Mouse (Mus musculus) adrenal gland (tissue): ENCODE measurements around the gene Spata4.
"Not testable (repeated sequence)": the region's sequence is repeated elsewhere in the genome, so short reads cannot be mapped to it uniquely, and the experiment has no call there.

Experiments used
- intact Hi-C: fragments of 180-260 bp; cut with DNase I; formaldehyde crosslinking; loops from one replicate; pipeline ENCODE4 v1.15.1; 2025
- long read RNA-seq, 2 experiments: library from polyadenylated mRNA; unstranded; transcript quantifications; one replicate each; pipeline ENCODE4 v2.0.0; 2020; ENCODE audit warnings: borderline replicate concordance in 1 of 2; ENCODE audit not compliant: insufficient replicate concordance in 1 of 2

Spata4 gene
- long read RNA-seq, experiment 1, result 0 reads
- long read RNA-seq, experiment 2, result 0 reads

- intact Hi-C loops, result loop anchor here (5.0 kb wide), 1 partner anchor 63 kb away; no protein-coding TSS in a partner anchor
Measured at GRCm38 (mm10) chr8:54600671-54601251, at the start of gene Spata4. TSS of gene Spata4 (plus strand) at chr8:54600781.

DNA sequence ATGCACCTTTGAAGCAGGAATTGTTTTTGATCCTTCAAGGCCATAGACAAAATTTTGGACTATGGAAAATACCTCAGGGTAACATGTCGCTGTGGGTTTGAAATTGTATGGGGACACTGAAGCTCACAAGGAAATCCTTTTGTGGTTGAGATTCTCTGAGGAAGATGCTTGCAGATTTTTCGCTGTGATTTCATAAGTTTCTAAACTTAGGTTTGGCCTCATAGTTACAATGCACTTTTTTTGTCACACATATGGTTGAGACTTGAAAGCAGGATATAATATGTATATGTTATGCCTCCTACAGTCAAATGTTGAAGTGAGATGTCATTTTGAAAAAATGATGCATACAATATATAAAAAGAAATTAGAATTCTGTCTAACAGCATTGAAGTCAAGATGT, 45.7 kb upstream of the Spata4 start:
- intact Hi-C loops, result no loop called here

DNA sequence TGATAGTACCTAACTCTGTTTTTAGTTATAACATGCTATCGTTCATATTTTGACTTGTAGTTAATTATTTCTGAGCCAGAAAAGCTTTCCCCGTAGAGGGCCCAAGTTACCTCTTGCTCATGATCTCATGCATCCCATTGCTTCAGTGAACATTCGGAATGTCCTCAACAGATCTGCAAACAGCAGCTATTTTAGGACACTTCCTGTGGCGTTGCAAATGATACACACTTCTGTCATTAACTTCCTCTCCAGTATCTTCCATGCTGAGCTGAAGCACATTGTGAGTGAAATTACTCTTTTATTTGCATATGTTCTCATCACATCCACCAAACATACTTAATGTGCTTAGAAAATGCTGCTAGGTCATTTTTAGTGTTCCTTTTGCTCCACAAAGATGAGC, 38.4 kb upstream of the Spata4 start:
- intact Hi-C loops, result no loop called here

- intact Hi-C loops, result no loop called here
Measured at GRCm38 (mm10) chr8:54565181-54565580, 35.4 kb upstream of the Spata4 start.

DNA sequence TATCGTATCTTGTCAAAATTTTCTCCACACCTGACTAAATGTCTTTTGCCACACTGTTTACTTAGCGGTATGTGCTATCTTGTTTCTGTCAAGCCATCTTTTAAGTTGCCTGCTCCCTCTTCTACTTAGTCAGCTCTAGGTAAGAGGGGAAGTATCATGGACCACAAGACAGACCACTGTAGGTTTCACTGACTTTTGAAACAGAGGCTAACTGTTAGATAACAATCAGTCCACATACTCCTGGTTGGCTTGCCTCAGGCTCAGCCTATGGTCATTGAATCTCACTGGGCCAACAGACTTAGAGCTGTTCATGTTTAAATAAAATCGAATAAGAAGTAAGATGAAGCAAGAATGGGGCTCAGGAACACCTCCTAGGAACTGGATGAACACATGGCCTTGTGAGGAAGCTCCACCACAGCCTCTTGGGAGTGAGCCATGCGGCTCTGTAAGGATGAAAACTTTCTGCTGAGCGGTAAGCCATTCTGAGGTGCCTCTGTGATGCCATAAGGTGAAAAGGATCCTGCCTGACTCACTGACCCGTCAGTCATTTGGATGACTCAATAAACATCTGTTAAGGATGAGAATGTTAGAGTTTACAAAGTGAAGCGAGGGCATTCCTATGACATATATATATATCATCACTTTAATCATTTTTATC, 34.8 kb upstream of the Spata4 start:
- intact Hi-C loops, result no loop called here

DNA sequence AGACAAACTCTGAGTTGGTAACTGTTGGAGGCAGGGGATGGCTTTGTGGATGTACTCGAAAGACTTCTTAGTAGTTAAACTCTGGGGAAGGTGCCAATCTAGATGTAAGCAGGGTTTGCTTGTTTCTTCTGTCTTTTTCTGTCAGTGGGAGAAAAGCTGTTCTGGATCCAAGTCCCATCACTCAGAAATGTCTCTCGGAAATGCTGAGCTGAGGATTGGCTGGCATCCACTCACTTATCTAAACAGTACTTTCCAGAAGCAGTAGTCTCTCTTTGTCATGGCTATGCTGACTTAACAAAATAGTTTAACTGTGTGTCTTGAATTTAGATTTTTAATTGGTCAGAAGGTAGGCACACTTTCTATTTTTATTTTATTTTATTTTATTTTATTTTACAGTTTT, 33.4 kb upstream of the Spata4 start:
- intact Hi-C loops, result no loop called here

- intact Hi-C loops, result no loop called here
Measured at GRCm38 (mm10) chr8:54570618-54571609, 29.7 kb upstream of the Spata4 start.

- intact Hi-C loops, result no loop called here
Measured at GRCm38 (mm10) chr8:54581436-54581835, 19.1 kb upstream of the Spata4 start.

GRCm38 (mm10) chr8:54582886-54583285, 17.7 kb upstream of the Spata4 start:
- intact Hi-C loops, result no loop called here

GRCm38 (mm10) chr8:54594634-54595033, 5.9 kb upstream of the Spata4 start:
- intact Hi-C loops, result no loop called here

DNA sequence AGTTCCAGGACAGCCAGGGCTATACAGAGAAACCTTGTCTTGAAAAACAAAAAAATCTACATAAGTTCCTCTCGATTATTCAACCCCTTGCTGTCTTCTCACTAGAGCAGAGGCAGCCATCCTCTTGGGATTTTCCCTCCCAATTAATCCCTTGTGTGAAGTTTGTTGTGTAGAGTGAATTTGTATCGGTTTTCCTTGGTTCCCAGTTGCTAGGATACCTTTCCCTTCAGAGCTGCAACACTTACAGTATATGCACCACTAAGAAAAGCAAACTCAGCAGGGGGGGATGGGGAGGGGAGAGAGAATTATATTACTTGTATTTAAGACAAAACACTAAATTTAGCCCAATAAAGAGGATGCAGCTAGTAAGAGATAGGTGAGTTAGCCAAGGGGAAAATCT, 4.5 kb upstream of the Spata4 start:
- intact Hi-C loops, result no loop called here

- intact Hi-C loops, result no loop called here
Measured at GRCm38 (mm10) chr8:54596940-54597339, 3.6 kb upstream of the Spata4 start.

DNA sequence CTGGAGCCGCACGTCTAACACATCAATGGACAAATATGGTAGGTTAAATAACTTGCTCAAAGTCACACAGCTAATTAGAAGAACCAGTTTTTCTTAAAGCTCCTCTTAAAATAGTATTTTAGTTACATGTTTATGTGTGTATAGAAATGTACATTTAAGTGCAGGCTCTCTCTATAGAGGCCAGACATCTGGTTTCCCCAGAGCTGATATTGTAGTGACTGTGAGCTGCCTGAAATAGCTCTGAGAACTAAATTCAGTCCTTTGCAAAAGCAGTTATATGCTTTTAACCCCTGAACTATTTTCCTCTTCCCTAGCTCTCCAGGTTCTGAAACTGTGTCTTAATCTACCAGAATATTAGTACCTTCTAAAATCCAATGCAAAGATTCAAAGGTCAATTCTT, 3.2 kb upstream of the Spata4 start:
- intact Hi-C loops, result no loop called here

- intact Hi-C loops, result loop anchor here (5.0 kb wide), 1 partner anchor 66 kb away; no protein-coding TSS in a partner anchor
Measured at GRCm38 (mm10) chr8:54603440-54603839, 2.9 kb downstream of the Spata4 start.

GRCm38 (mm10) chr8:54609336-54609735, 8.8 kb downstream of the Spata4 start:
- intact Hi-C loops, result no loop called here

DNA sequence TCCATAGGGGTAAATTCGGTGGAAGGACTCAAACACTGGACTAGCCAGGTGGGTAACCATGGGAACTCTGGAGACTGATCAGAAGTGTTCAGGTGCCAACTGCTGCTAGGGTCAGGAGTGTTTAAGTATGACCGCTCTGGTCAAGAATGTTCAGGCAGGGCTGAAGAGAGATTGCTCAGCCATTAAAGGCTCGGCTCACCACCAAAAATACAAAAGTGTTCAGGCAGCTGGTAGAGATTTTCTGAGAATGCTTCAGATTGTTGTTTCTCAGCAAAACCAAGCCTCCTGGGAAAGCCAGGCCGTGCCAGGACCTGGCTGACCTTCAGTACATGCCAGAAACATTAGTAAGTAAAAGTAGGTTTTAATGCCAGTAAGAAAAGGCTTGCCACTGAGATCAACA, 9.7 kb downstream of the Spata4 start:
- intact Hi-C loops, result no loop called here

GRCm38 (mm10) chr8:54616710-54617109, 16.1 kb downstream of the Spata4 start:
- intact Hi-C loops, result not testable (repeated sequence)

GRCm38 (mm10) chr8:54638634-54639033, 38.1 kb downstream of the Spata4 start:
- intact Hi-C loops, result no loop called here
